Mouse (Mus musculus) midbrain, embryonic 13.5 days (tissue): ENCODE measurements around the gene Elmsan1. TPM values are rescaled to one million over a fixed set of nuclear protein-coding genes. Genes with fewer than 3 reads are reported as not detected.
A peak's percentile ranks its signal among the peaks of the same experiment; 100 is the strongest.

ENCODE experiments used
- ATAC-seq: fragments of 200-750 bp; cut with Nextera tagmentation; 2 replicates; pipeline ENCODE4 v1.8.0; 2017; ENCODE audit warnings: mild to moderate bottlenecking, moderate TSS enrichment, moderate library complexity
- H3K27ac ChIP-seq: fragments of 300-500 bp; sonication (generic); 2 replicates; pipeline ENCODE4 v1.5.1; 2015; ENCODE audit warnings: inconsistent platforms, mild to moderate bottlenecking, moderate library complexity
- H3K27me3 ChIP-seq: fragments of 300-500 bp; sonication (generic); 2 replicates; pipeline ENCODE4 v1.6.1; 2015; ENCODE audit warnings: mild to moderate bottlenecking, inconsistent platforms
- H3K36me3 ChIP-seq: fragments of 300-500 bp; sonication (generic); 2 replicates; pipeline ENCODE4 v1.6.1; 2015; ENCODE audit warnings: mild to moderate bottlenecking, inconsistent platforms
- H3K4me1 ChIP-seq: fragments of 300-500 bp; sonication (generic); replicated peaks from 2 replicates; pipeline ENCODE4 v1.6.1; 2015; ENCODE audit warnings: inconsistent platforms
- H3K4me2 ChIP-seq: fragments of 300-500 bp; sonication (generic); replicated peaks from 2 replicates; pipeline ENCODE4 v1.6.1; 2015; ENCODE audit warnings: moderate library complexity, mild to moderate bottlenecking, inconsistent platforms
- H3K4me3 ChIP-seq: fragments of 300-500 bp; sonication (generic); replicated peaks from 2 replicates; pipeline ENCODE4 v1.5.1; 2015; ENCODE audit warnings: mild to moderate bottlenecking, inconsistent platforms
- H3K9ac ChIP-seq: fragments of 300-500 bp; sonication (generic); replicated peaks from 2 replicates; pipeline ENCODE4 v1.6.1; 2015; ENCODE audit warnings: mild to moderate bottlenecking, inconsistent platforms
- H3K9me3 ChIP-seq: fragments of 300-500 bp; sonication (generic); 2 replicates; pipeline ENCODE4 v1.6.1; 2016; ENCODE audit warnings: mild to moderate bottlenecking, inconsistent platforms
- WGBS: fragments of 180-500 bp; shearing (Covaris S2); methylation state at CpG from one replicate; pipeline ENCODE4 v1.1.7; 2015; 5-methylcytosine and 5-hydroxymethylcytosine counted together
- polyA plus RNA-seq: library from polyadenylated mRNA; unstranded; fragments of >200 nt; fragmentation: Nextera tagmentation; extraction: Ambion mirVana; gene quantifications from 2 replicates; pipeline ENCODE4 v1.2.1, GENCODE M21; 2015

The Elmsan1 gene
- polyA plus RNA-seq, 1 experiment from 2014 or later = 5.2 TPM

GRCm38 (mm10) chr12:84178052-84178451, 40.6 kb downstream of the Elmsan1 start:
- Histone ChIP-seq H3K9me3 (no peaks in the 10 kb centered on the region), H3K36me3 (peaks cover 10% of the 10 kb centered on the region), H3K27ac (no peak overlapping the region), H3K4me2 (no peak overlapping the region), H3K4me1 (peaks cover 64% of the 10 kb centered on the region), H3K4me3 (no peak overlapping the region), H3K27me3 (no peaks in the 10 kb centered on the region), H3K9ac (no peak overlapping the region)
- no peak for ATAC-seq
- 58% methylated on average over 1 of the region's 1 CpGs for WGBS

GRCm38 (mm10) chr12:84176886-84177765, 41.6 kb downstream of the Elmsan1 start:
- Histone ChIP-seq H3K4me2 (peak overlapping the region; percentile 72), H3K36me3 (peaks cover 17% of the 10 kb centered on the region), H3K4me3 (no peak overlapping the region), H3K4me1 (peaks cover 63% of the 10 kb centered on the region), H3K9me3 (no peaks in the 10 kb centered on the region), H3K9ac (peak overlapping the region; percentile 78; the same call in 1 of the 2 replicates), H3K27ac (peak overlapping the region; percentile 94), H3K27me3 (no peaks in the 10 kb centered on the region)
- 39% methylated on average over 6 of the region's 6 CpGs for WGBS
- ATAC-seq = no peak

- Histone ChIP-seq H3K36me3 (peaks cover 25% of the 10 kb centered on the region), H3K4me1 (peaks cover 55% of the 10 kb centered on the region), H3K9me3 (no peaks in the 10 kb centered on the region), H3K27me3 (no peaks in the 10 kb centered on the region), H3K4me2 (peak overlapping the region; percentile 72), H3K27ac (peak overlapping the region; percentile 94), H3K9ac (peak overlapping the region; percentile 78), H3K4me3 (peak overlapping the region; percentile 45)
- WGBS = 4% methylated on average over 11 of the region's 13 CpGs
- ATAC-seq = peak; percentile 48
Observed at GRCm38 (mm10) chr12:84176126-84176769, 42.4 kb downstream of the Elmsan1 start.

GRCm38 (mm10) chr12:84175659-84176061, 43.0 kb downstream of the Elmsan1 start:
- no peaks in the 10 kb centered on the region for H3K27me3 ChIP-seq
- peak overlapping the region; percentile 72 for H3K4me2 ChIP-seq
- H3K4me1 ChIP-seq = peaks cover 49% of the 10 kb centered on the region
- peak overlapping the region; percentile 94 for H3K27ac ChIP-seq
- peaks cover 29% of the 10 kb centered on the region for H3K36me3 ChIP-seq
- H3K9ac ChIP-seq = peak overlapping the region; percentile 78
- no peaks in the 10 kb centered on the region for H3K9me3 ChIP-seq
- ATAC-seq = peak; percentile 84
- 2% methylated on average over 20 of the region's 20 CpGs for WGBS
- peak overlapping the region; percentile 45 for H3K4me3 ChIP-seq

- no peak overlapping the region for H3K4me2 ChIP-seq
- H3K4me3 ChIP-seq = no peak overlapping the region
- H3K9ac ChIP-seq = peak overlapping the region; percentile 78; the same call in 1 of the 2 replicates
- H3K4me1 ChIP-seq = peaks cover 41% of the 10 kb centered on the region
- peaks cover 29% of the 10 kb centered on the region for H3K36me3 ChIP-seq
- 88% methylated on average over 6 of the region's 6 CpGs for WGBS
- H3K9me3 ChIP-seq = no peaks in the 10 kb centered on the region
- H3K27me3 ChIP-seq = no peaks in the 10 kb centered on the region
- peak; percentile 9; the same call in 1 of the 2 replicates for ATAC-seq
- H3K27ac ChIP-seq = no peak overlapping the region
Observed at GRCm38 (mm10) chr12:84174871-84175270, 43.8 kb downstream of the Elmsan1 start.

GRCm38 (mm10) chr12:84174190-84174811, 44.4 kb downstream of the Elmsan1 start:
- 90% methylated on average over 9 of the region's 9 CpGs for WGBS
- Histone ChIP-seq H3K4me1 (peaks cover 39% of the 10 kb centered on the region), H3K27ac (no peak overlapping the region)

GRCm38 (mm10) chr12:84173309-84173915, 45.3 kb downstream of the Elmsan1 start:
- peaks cover 35% of the 10 kb centered on the region for H3K4me1 ChIP-seq
- peaks cover 31% of the 10 kb centered on the region for H3K36me3 ChIP-seq
- H3K9me3 ChIP-seq = no peaks in the 10 kb centered on the region
- H3K27me3 ChIP-seq = no peaks in the 10 kb centered on the region
- H3K9ac ChIP-seq = no peak overlapping the region
- H3K4me2 ChIP-seq = no peak overlapping the region
- no peak for ATAC-seq
- H3K27ac ChIP-seq = no peak overlapping the region
- no peak overlapping the region for H3K4me3 ChIP-seq
- 97% methylated on average over 13 of the region's 13 CpGs for WGBS

More at GRCm38 (mm10) chr12:84174190-84174811, 44.4 kb downstream of the Elmsan1 start:
- Histone ChIP-seq H3K4me3 (no peak overlapping the region), H3K27me3 (no peaks in the 10 kb centered on the region), H3K4me2 (no peak overlapping the region), H3K36me3 (peaks cover 29% of the 10 kb centered on the region), H3K9me3 (no peaks in the 10 kb centered on the region), H3K9ac (no peak overlapping the region)
- ATAC-seq = no peak

GRCm38 (mm10) chr12:84172862-84173261, 45.8 kb downstream of the Elmsan1 start:
- no peak for ATAC-seq
- WGBS = 91% methylated on average over 17 of the region's 17 CpGs

GRCm38 (mm10) chr12:84172216-84172615, 46.5 kb downstream of the Elmsan1 start:
- Histone ChIP-seq H3K4me2 (no peak overlapping the region), H3K27me3 (no peaks in the 10 kb centered on the region), H3K4me1 (peaks cover 24% of the 10 kb centered on the region), H3K36me3 (peaks cover 31% of the 10 kb centered on the region), H3K9me3 (no peaks in the 10 kb centered on the region), H3K9ac (no peak overlapping the region), H3K27ac (no peak overlapping the region), H3K4me3 (no peak overlapping the region)
- WGBS = 94% methylated on average over 3 of the region's 3 CpGs
- no peak for ATAC-seq

More at GRCm38 (mm10) chr12:84172862-84173261, 45.8 kb downstream of the Elmsan1 start:
- peaks cover 31% of the 10 kb centered on the region for H3K36me3 ChIP-seq
- H3K9ac ChIP-seq = no peak overlapping the region
- H3K27me3 ChIP-seq = no peaks in the 10 kb centered on the region
- H3K9me3 ChIP-seq = no peaks in the 10 kb centered on the region
- peaks cover 30% of the 10 kb centered on the region for H3K4me1 ChIP-seq
- no peak overlapping the region for H3K4me2 ChIP-seq
- no peak overlapping the region for H3K4me3 ChIP-seq
- H3K27ac ChIP-seq = no peak overlapping the region

- Histone ChIP-seq H3K27ac (no peak overlapping the region), H3K4me3 (no peak overlapping the region), H3K9ac (no peak overlapping the region), H3K4me1 (peaks cover 8% of the 10 kb centered on the region), H3K9me3 (no peaks in the 10 kb centered on the region), H3K4me2 (no peak overlapping the region), H3K27me3 (no peaks in the 10 kb centered on the region), H3K36me3 (peaks cover 31% of the 10 kb centered on the region)
- 92% methylated on average over 10 of the region's 10 CpGs for WGBS
- no peak for ATAC-seq
Observed at GRCm38 (mm10) chr12:84170610-84171009, 48.1 kb downstream of the Elmsan1 start.

GRCm38 (mm10) chr12:84165631-84166373, 52.9 kb downstream of the Elmsan1 start:
- ATAC-seq = no peak
- no peak overlapping the region for H3K4me3 ChIP-seq
- H3K4me2 ChIP-seq = no peak overlapping the region
- H3K4me1 ChIP-seq = peaks cover 4% of the 10 kb centered on the region; the same call in 1 of the 2 replicates
- no peaks in the 10 kb centered on the region for H3K9me3 ChIP-seq
- WGBS = 76% methylated on average over 8 of the region's 8 CpGs
- H3K27ac ChIP-seq = no peak overlapping the region
- H3K27me3 ChIP-seq = no peaks in the 10 kb centered on the region
- no peak overlapping the region for H3K9ac ChIP-seq
- 0 out of 2 replicates have a peak, but pooled peaks cover 2% of the 10 kb centered on the region for H3K36me3 ChIP-seq
